Mouse (Mus musculus) neutrophil, adult 59 days (primary cell): ENCODE measurements around the gene H2-T3. TPM values are rescaled to one million over a fixed set of nuclear protein-coding genes. Genes with fewer than 3 reads are reported as not detected.

Source experiments
- total RNA-seq, 2 experiments: library from RNA; stranded (reverse); gene quantifications; 1 replicate in 1 of 2; 2 replicates in 1 of 2; pipeline ENCODE4 v1.2.4; 2023

H2-T3 gene
- not detected for total RNA-seq

DNA sequence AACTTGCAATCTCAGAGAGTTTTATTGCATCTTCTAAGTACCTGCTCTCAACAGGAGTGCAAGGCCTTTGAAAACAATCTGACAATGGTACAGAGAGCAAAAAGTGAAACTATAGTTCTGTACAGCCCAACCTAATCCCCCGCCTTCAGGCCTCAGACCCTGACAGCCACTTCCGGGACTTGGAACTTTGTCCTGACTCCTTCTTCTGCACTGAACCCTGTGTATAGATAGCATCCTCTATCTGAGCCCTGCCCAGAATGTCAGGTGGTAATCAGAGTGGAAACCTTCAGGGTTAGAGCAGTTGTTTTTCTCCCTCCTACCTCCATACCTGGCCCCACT lies at the start of gene H2-T3:
H2-T3 (minus strand) TSS at position 119 of the 339 bp plus-strand sequence.

GRCm38 (mm10) chr17:36168039-36168652 lies 21.9 kb downstream of the H2-T3 start, which contains the start of gene Gm8909:
Gene Gm8909 (minus strand): TSS chr17:36168537.

Other genes starting within 250 kb of the H2-T3 start
- 10 to 100 TPM; 73.8 to 79.6 TPM for gene Abcf1, start 220.5 kb downstream of the H2-T3 start, total RNA-seq
- 10 to 100 TPM; 43.5 to 46.4 TPM for gene Gnl1, start 210.4 kb downstream of the H2-T3 start, total RNA-seq
- gene Prr3, start 210.1 kb downstream of the H2-T3 start, total RNA-seq: 10 to 100 TPM; 25.9 to 32.6 TPM
- 10 to 100 TPM; 34.9 to 43.5 TPM for gene H2-T24, start 169.7 kb downstream of the H2-T3 start, total RNA-seq
- gene H2-T23, start 157.4 kb downstream of the H2-T3 start, total RNA-seq: 100 to 1,000 TPM; 154 to 159 TPM
- 10 to 100 TPM; 28.5 to 30.4 TPM for gene H2-T22, start 147.5 kb downstream of the H2-T3 start, total RNA-seq
- gene Gm6034, start 147.3 kb downstream of the H2-T3 start, total RNA-seq: under 1 TPM in 1 of 2 experiments, not detected in 1; 0.24 TPM
- 10 to 100 TPM; 26.6 to 29.0 TPM for gene Gm11127, start 131.9 kb downstream of the H2-T3 start, total RNA-seq
- gene Gm19684, start 68.6 kb downstream of the H2-T3 start, total RNA-seq: under 1 TPM; 0.44 to 0.82 TPM
- gene Gm7030, start 60.9 kb downstream of the H2-T3 start, total RNA-seq: under 1 TPM; 0.82 to 0.86 TPM
- not detected for gene Gm8909, start 21.8 kb downstream of the H2-T3 start, total RNA-seq
- gene Rpp21, start 67.8 kb upstream of the H2-T3 start, total RNA-seq: 10 to 100 TPM; 45.3 to 49.0 TPM
- 10 to 100 TPM; 39.3 to 41.4 TPM for gene Trim39, start 82.0 kb upstream of the H2-T3 start, total RNA-seq
- gene H2-M10.2, start 96.2 kb upstream of the H2-T3 start, total RNA-seq: not detected
- gene H2-M10.1, start 135.9 kb upstream of the H2-T3 start, total RNA-seq: not detected
- not detected for gene H2-M10.3, start 178.1 kb upstream of the H2-T3 start, total RNA-seq